Mouse (Mus musculus) midbrain, postnatal 0 days (tissue): ENCODE measurements around the gene Pla2g15. TPM values are rescaled to one million over a fixed set of nuclear protein-coding genes. Genes with fewer than 3 reads are reported as not detected.

Source experiments
- ATAC-seq: fragments of 200-750 bp; cut with Nextera tagmentation; 2 replicates; pipeline ENCODE4 v1.8.0; 2017; ENCODE audit warnings: moderate number of reproducible peaks, mild to moderate bottlenecking, moderate TSS enrichment, moderate library complexity; ENCODE audit not compliant: low FRiP score
- DNase-seq: peaks from one replicate; pipeline ENCODE4 v3.0.0-alpha.2; 2015; ENCODE audit warnings: low spot score
- H3K27ac ChIP-seq: fragments of 300-500 bp; sonication (generic); 2 replicates; pipeline ENCODE4 v1.5.1; 2014; ENCODE audit warnings: low read depth, mild to moderate bottlenecking, low read length, mixed read lengths
- H3K27me3 ChIP-seq: fragments of 300-500 bp; sonication (generic); 2 replicates; pipeline ENCODE4 v1.6.1; 2014; ENCODE audit warnings: low read length, control low read depth, mixed read lengths; ENCODE audit not compliant: insufficient read depth
- H3K36me3 ChIP-seq: fragments of 300-500 bp; sonication (generic); 2 replicates; pipeline ENCODE4 v1.6.1; 2014; ENCODE audit warnings: low read length, control low read depth, mixed read lengths; ENCODE audit not compliant: insufficient read depth
- H3K4me1 ChIP-seq: fragments of 300-500 bp; sonication (generic); 2 replicates; pipeline ENCODE4 v1.6.1; 2014; ENCODE audit warnings: mild to moderate bottlenecking, control low read depth, antibody characterized with exemption, low read length, mixed read lengths; ENCODE audit not compliant: insufficient read depth
- H3K4me2 ChIP-seq: fragments of 300-500 bp; sonication (generic); 2 replicates; pipeline ENCODE4 v1.6.1; 2014; ENCODE audit warnings: low read depth, mild to moderate bottlenecking, low read length, mixed read lengths; ENCODE audit not compliant: poor library complexity, severe bottlenecking
- H3K4me3 ChIP-seq: fragments of 300-500 bp; sonication (generic); 2 replicates; pipeline ENCODE4 v1.5.1; 2014; ENCODE audit warnings: low read depth, mild to moderate bottlenecking, low read length, moderate library complexity
- H3K9ac ChIP-seq: fragments of 300-500 bp; sonication (generic); replicated peaks from 2 replicates; pipeline ENCODE4 v1.6.1; 2014; ENCODE audit warnings: mild to moderate bottlenecking, low read length, moderate library complexity, mixed read lengths; ENCODE audit not compliant: poor library complexity, severe bottlenecking
- H3K9me3 ChIP-seq: fragments of 300-500 bp; sonication (generic); 2 replicates; pipeline ENCODE4 v1.6.1; 2016; ENCODE audit warnings: low read length, control low read depth
- CTCF ChIP-seq: IDR thresholded peaks from 2 replicates; pipeline ENCODE4 v1.5.1; 2016; ENCODE audit warnings: antibody characterized with exemption, mild to moderate bottlenecking
- WGBS: fragments of 180-500 bp; shearing (Covaris S2); extraction: QIAGEN DNeasy Blood & Tissue Kit; methylation state at CpG from one replicate; pipeline ENCODE4 v1.1.7; 2014; 5-methylcytosine and 5-hydroxymethylcytosine counted together
- polyA plus RNA-seq: library from polyadenylated mRNA; unstranded; fragments of >200 nt; fragmentation: Nextera tagmentation; extraction: Ambion mirVana; gene quantifications from 2 replicates; pipeline ENCODE4 v1.2.1, GENCODE M21; 2015
- total RNA-seq: library from RNA; depleted of rRNA; stranded (reverse); fragments of >200 nt; gene quantifications from 2 replicates; pipeline ENCODE4 v1.2.3, GENCODE M21; 2014

Gene Pla2g15
- total and polyA plus RNA-seq, 2 experiments from 2014 or later: 16.7 to 22.5 TPM

DNA sequence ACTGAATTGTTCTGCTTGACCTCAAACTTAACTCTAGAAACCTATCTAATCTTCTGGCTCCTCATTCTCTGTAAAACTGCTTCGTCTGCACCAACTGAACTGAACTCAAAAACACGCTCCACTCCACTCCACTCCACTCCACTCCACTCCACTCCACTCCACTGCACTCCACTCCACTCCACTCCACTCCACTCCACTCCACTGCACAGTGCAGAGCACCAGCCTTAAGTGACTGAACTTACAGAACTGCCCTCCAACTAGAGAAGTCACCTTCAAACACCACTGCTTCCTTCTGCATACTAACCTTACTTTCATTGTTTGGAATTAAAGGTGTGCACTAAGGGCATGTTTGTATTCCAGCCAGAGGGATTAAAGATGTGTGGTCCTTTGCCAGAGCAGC is 38.2 kb upstream of the Pla2g15 start:
- H3K27me3 ChIP-seq: no peaks in the 10 kb centered on the region
- peaks cover 14% of the 10 kb centered on the region for H3K36me3 ChIP-seq
- no peak overlapping the region for H3K4me2 ChIP-seq
- no peaks in the 10 kb centered on the region for H3K9me3 ChIP-seq
- H3K4me3 ChIP-seq: no peak overlapping the region
- H3K9ac ChIP-seq: no peak overlapping the region
- ATAC-seq (no peak), DNase-seq (no peak)
- H3K27ac ChIP-seq: no peak overlapping the region
- TF ChIP-seq CTCF: no peak
- H3K4me1 ChIP-seq: no peaks in the 10 kb centered on the region
- WGBS: 91% methylated on average over 2 of the region's 2 CpGs

DNA sequence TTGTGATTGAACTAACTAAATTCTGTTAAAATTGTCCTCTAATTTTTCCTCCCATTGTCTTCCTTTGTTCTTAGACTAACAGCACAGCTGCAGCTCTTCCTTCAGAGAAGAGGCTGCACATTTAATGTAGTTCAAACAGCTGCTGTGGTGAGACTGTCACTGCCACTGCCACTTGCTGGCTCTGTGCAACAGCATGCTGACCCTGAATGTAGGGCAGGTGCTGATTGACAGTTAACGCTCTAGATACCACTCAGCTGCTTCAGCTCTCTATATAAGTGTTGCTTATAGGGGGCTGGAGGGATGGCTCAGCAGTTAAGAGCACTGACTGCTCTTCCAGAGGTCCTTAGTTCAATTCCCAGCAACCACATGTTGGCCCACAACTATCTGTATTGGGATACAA is 37.7 kb upstream of the Pla2g15 start:
- no peak for TF ChIP-seq CTCF
- H3K4me2 ChIP-seq: no peak overlapping the region
- no peak for ATAC-seq
- WGBS: 86% methylated on average over 1 of the region's 1 CpGs
- DNase-seq: no peak
- H3K4me3 ChIP-seq: no peak overlapping the region
- H3K4me1 ChIP-seq: no peaks in the 10 kb centered on the region
- H3K9me3 ChIP-seq: no peaks in the 10 kb centered on the region
- H3K9ac ChIP-seq: no peak overlapping the region
- peaks cover 14% of the 10 kb centered on the region for H3K36me3 ChIP-seq
- H3K27ac ChIP-seq: no peak overlapping the region
- no peaks in the 10 kb centered on the region for H3K27me3 ChIP-seq

DNA sequence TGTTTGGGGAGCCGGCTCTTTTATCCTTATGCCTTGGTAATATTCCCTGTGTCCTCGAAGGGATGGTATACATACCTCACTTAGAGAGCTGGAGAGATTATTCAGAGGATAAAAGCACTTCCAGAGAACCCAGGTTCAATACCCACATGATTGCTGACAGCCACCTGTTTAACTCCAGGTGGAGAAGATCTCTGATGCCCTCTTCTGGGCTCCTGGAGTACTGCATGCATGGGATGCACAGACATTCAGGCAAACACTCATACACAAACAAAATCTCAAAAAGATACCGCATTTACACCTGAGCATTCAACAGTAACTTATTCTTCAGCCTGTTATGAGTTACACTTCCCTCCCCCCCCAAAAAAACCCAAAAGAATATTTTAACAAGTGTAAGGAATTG is 34.3 kb upstream of the Pla2g15 start:
- 98% methylated on average over 3 of the region's 3 CpGs for WGBS
- no peak for ATAC-seq

DNA sequence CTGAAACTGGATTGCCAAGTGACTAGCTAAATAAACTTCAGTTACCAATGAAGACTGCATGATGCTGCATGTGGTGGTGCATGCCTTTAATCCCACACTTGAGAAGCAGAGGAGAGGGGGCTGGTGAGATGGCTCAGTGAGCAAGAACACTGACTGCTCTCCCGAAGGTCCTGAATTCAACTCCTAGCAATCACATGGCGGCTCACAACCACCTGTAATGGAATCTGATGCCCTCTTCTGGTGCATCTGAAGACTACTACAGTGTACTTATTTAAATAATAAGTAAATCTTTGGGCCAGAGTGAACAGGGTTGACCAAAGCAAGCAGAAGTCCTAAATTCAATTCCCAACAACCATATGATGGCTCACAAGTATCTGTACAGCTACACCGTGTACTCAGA is 26.8 kb upstream of the Pla2g15 start:
- Histone ChIP-seq H3K4me1 (no peaks in the 10 kb centered on the region), H3K36me3 (no peaks in the 10 kb centered on the region; the same call in 1 of the 2 replicates), H3K27ac (no peak overlapping the region), H3K4me2 (no peak overlapping the region), H3K9ac (no peak overlapping the region), H3K4me3 (no peak overlapping the region), H3K27me3 (no peaks in the 10 kb centered on the region), H3K9me3 (no peaks in the 10 kb centered on the region)
- no peak for TF ChIP-seq CTCF
- DNase-seq: no peak
- no peak for ATAC-seq
- 80% methylated on average over 3 of the region's 3 CpGs for WGBS

More for the DNA sequence above, 34.3 kb upstream of the Pla2g15 start:
- H3K27ac ChIP-seq: no peak overlapping the region
- no peak for DNase-seq
- no peak overlapping the region for H3K4me2 ChIP-seq
- TF ChIP-seq CTCF: peak; percentile 62
- no peaks in the 10 kb centered on the region for H3K27me3 ChIP-seq
- H3K36me3 ChIP-seq: peaks cover 2% of the 10 kb centered on the region; the same call in 1 of the 2 replicates
- H3K4me3 ChIP-seq: no peak overlapping the region
- H3K9me3 ChIP-seq: no peaks in the 10 kb centered on the region
- no peak overlapping the region for H3K9ac ChIP-seq
- no peaks in the 10 kb centered on the region for H3K4me1 ChIP-seq

DNA sequence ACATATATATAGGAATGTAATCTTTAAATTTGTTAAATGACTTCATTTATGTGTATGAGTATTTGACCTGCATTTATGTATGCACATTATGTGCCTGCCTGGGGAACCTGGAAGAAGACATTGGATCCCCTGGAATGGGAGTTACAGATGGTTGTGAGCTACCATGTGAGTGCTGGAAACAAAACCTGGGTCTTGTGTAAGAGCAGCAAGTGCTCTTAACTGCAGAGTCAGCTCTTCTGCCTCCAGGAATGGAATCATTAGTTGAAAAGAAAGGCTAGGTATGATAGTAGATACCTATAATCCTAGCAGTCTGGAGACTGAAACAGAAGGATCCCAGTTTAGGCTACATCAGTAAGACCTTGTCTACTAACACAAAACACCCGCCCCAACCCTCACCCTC is 24.1 kb upstream of the Pla2g15 start:
- DNase-seq: no peak
- H3K9me3 ChIP-seq: no peaks in the 10 kb centered on the region
- H3K27ac ChIP-seq: no peak overlapping the region
- no peak overlapping the region for H3K9ac ChIP-seq
- no peaks in the 10 kb centered on the region for H3K27me3 ChIP-seq
- no peak for TF ChIP-seq CTCF
- peaks cover 9% of the 10 kb centered on the region for H3K36me3 ChIP-seq
- H3K4me3 ChIP-seq: no peak overlapping the region
- no peak for ATAC-seq
- H3K4me1 ChIP-seq: no peaks in the 10 kb centered on the region
- WGBS: 100% methylated on average over 1 of the region's 1 CpGs
- H3K4me2 ChIP-seq: no peak overlapping the region

DNA sequence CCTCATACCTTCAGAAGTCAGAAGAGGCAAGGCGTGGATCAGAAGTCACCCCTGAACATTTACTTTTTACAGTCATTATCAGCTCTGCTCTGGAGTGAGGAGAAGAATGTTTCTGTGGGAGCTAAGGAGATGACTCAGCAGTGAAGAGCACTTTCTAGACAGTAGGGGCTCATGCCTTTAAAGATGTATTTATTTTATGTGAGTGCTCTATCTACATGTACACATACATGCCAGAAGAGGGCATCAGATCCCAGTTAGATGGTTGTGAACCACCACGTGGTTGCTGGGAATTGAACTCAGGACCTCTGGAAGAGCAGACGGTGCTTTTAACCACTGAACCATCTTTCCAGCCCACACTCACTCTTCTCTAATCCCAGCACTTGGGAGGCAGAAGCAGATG is 23.1 kb upstream of the Pla2g15 start:
- DNase-seq (no peak), ATAC-seq (no peak)
- 78% methylated on average over 3 of the region's 3 CpGs for WGBS
- no peaks in the 10 kb centered on the region for H3K9me3 ChIP-seq
- TF ChIP-seq CTCF: 0 out of 2 replicates have a peak, but pooled peaks have one; percentile 6
- H3K9ac ChIP-seq: no peak overlapping the region
- no peak overlapping the region for H3K4me3 ChIP-seq
- no peaks in the 10 kb centered on the region for H3K4me1 ChIP-seq
- no peaks in the 10 kb centered on the region for H3K27me3 ChIP-seq
- no peak overlapping the region for H3K27ac ChIP-seq
- H3K4me2 ChIP-seq: no peak overlapping the region
- peaks cover 13% of the 10 kb centered on the region for H3K36me3 ChIP-seq
